Mouse (Mus musculus): ENCODE measurements around the gene Pigyl.

DNA sequence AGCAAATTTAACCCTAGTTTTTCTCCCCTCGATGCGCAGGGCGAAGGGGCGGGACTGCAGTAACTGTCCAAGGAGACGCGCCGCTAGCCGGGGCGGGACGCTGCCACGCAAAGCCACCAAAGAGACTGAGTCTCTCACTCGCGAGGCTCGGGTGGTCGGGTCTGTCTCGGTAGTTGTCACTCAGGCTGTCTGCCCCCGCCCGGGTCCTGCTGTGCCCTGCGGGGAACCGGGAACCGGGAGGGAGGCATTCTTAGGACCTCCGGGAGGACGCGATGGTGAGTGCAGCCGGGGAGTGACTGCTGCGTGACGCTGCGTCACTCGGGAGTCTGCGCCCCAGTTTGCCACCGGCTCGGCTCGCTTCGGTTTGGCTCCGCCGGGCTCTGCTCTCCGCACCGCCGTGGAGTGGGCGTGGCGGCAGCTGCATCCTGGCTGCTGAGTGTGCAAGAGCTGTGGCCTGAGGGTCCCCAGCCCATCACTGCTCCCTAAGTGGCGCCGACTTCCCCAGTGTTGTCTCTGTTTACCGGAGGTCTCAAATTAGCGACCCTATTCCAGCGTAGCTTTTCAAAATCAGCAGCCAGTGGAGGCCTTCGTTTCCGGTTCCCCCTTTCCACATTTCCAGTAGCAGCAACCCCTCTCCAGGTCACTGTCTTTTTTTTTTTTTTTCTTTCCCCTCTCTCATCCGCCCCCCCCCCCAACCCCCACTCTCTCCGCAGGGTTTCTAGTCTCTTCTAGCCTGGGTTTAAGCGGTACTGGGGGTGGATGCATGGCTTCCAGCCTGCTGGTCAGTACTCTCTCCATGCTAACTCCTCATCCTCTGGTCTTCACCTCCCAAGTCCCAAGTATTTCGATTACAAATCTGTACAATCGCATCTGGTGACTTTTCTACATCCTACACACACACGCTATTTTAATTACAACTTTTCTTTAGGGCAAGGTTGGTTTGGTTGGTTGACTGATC lies 8.3 kb downstream of the Pigyl start:
- TF ChIP-seq EP300 (IDR thresholded peaks at IDR 0.05; ENCODE audit: low read depth) (no peak), CTCF (IDR thresholded peaks at IDR 0.05; ENCODE audit: low read depth) (no peak)

Data from liver, postnatal 0 days (tissue).